Mouse (Mus musculus) spleen, adult 18-20 months (tissue): ENCODE data around the gene Olfr356.

Experiments used
- DNase-seq, 2 experiments: peaks; one replicate each; pipeline ENCODE4 v3.0.0; 2022; ENCODE audit warnings: mixed read lengths in 2 of 2

Olfr356 gene

GRCm38 (mm10) chr2:36936821-36937220 is at the start of gene Olfr356:
Olfr356 (plus strand) TSS chr2:36937121.
- no peak for DNase-seq

GRCm38 (mm10) chr2:36892836-36893235 is 44.1 kb upstream of the Olfr356 start, which contains the start of gene Olfr353:
Olfr353 (minus strand) TSS chr2:36892936.
- no peak for DNase-seq

GRCm38 (mm10) chr2:36897114-36897513 is 39.8 kb upstream of the Olfr356 start:
- no peak for DNase-seq

GRCm38 (mm10) chr2:36905380-36905779 is 31.5 kb upstream of the Olfr356 start, which contains the start of gene Olfr354:
Olfr354 (plus strand) TSS chr2:36905680.
- no peak for DNase-seq

- DNase-seq = no peak
Observed at GRCm38 (mm10) chr2:36928797-36929196, 8.1 kb upstream of the Olfr356 start, which contains the start of gene Olfr355. Olfr355 (minus strand) TSS chr2:36928897.
